Mouse (Mus musculus) stomach, postnatal 0 days (tissue): ENCODE results near the gene Hist1h2af. TPM values are rescaled to one million over a fixed set of nuclear protein-coding genes. Genes with fewer than 3 reads are reported as not detected.
"Not testable (repeated sequence)": the region's sequence is repeated elsewhere in the genome, so short reads cannot be mapped to it uniquely, and the experiment has no call there.

Experiments
- ATAC-seq: fragments of 200-750 bp; cut with Nextera tagmentation; 2 replicates; pipeline ENCODE4 v1.8.0; 2017; ENCODE audit not compliant: low FRiP score, low TSS enrichment
- DNase-seq: peaks from one replicate; pipeline ENCODE4 v3.0.0-alpha.2; 2016; ENCODE audit warnings: low spot score
- H3K27ac ChIP-seq: fragments of 300-500 bp; sonication (generic); replicated peaks from 2 replicates; pipeline ENCODE4 v1.5.1; 2014; ENCODE audit warnings: mild to moderate bottlenecking, control low read depth
- H3K27me3 ChIP-seq: fragments of 300-500 bp; sonication (generic); 2 replicates; pipeline ENCODE4 v1.6.1; 2014; ENCODE audit warnings: low read length; ENCODE audit not compliant: control insufficient read depth, insufficient read depth
- H3K36me3 ChIP-seq: fragments of 300-500 bp; sonication (generic); 2 replicates; pipeline ENCODE4 v1.6.1; 2014; ENCODE audit warnings: low read length, mixed read lengths; ENCODE audit not compliant: control insufficient read depth, insufficient read depth
- H3K4me1 ChIP-seq: fragments of 300-500 bp; sonication (generic); replicated peaks from 2 replicates; pipeline ENCODE4 v1.6.1; 2014; ENCODE audit warnings: antibody characterized with exemption; ENCODE audit not compliant: control insufficient read depth, insufficient read depth
- H3K4me2 ChIP-seq: fragments of 300-500 bp; sonication (generic); replicated peaks from 2 replicates; pipeline ENCODE4 v1.6.1; 2014; ENCODE audit warnings: low read depth, mild to moderate bottlenecking, control low read depth, moderate library complexity
- H3K4me3 ChIP-seq: fragments of 300-500 bp; sonication (generic); 2 replicates; pipeline ENCODE4 v1.5.1; 2014; ENCODE audit warnings: low read depth, low read length, control low read depth
- H3K9ac ChIP-seq: fragments of 300-500 bp; sonication (generic); 2 replicates; pipeline ENCODE4 v1.6.1; 2014; ENCODE audit warnings: mild to moderate bottlenecking, low read length, control low read depth, mixed read lengths
- H3K9me3 ChIP-seq: fragments of 300-500 bp; sonication (generic); 2 replicates; pipeline ENCODE4 v1.6.1; 2016; ENCODE audit warnings: low read length; ENCODE audit not compliant: control insufficient read depth
- CTCF ChIP-seq: IDR thresholded peaks from 2 replicates; pipeline ENCODE4 v1.5.1; 2016; ENCODE audit warnings: antibody characterized with exemption, low read depth, mild to moderate bottlenecking, moderate library complexity
- EP300 ChIP-seq: optimal IDR thresholded peaks from 2 replicates; pipeline ENCODE3; 2016; ENCODE audit warnings: antibody characterized with exemption
- WGBS: fragments of 180-500 bp; shearing (Covaris S2); extraction: QIAGEN DNeasy Blood & Tissue Kit; methylation state at CpG from one replicate; pipeline ENCODE4 v1.1.7; 2014; 5-methylcytosine and 5-hydroxymethylcytosine counted together
- polyA plus RNA-seq: library from polyadenylated mRNA; unstranded; fragments of >200 nt; fragmentation: Nextera tagmentation; extraction: Ambion mirVana; gene quantifications from 2 replicates; pipeline ENCODE4 v1.2.1, GENCODE M21; 2015

Gene Hist1h2af
- polyA plus RNA-seq, 1 experiment from 2014 or later: 8.9 TPM

GRCm38 (mm10) chr13:23572218-23573033 lies 38.7 kb downstream of the Hist1h2af start:
- no peak for DNase-seq
- no peak for TF ChIP-seq CTCF
- no peak for TF ChIP-seq EP300
- H3K4me3 ChIP-seq: peak overlapping the region; percentile 42
- H3K27ac ChIP-seq: peak overlapping the region; percentile 93
- H3K9me3 ChIP-seq: no peaks in the 10 kb centered on the region
- H3K36me3 ChIP-seq: no peaks in the 10 kb centered on the region
- no peaks in the 10 kb centered on the region for H3K27me3 ChIP-seq
- H3K9ac ChIP-seq: peak overlapping the region; percentile 32; the same call in 1 of the 2 replicates
- H3K4me2 ChIP-seq: peak overlapping the region; percentile 59
- no peak for ATAC-seq
- H3K4me1 ChIP-seq: peaks cover 3% of the 10 kb centered on the region; the same call in 1 of the 2 replicates
- WGBS: 20% methylated on average over 2 of the region's 2 CpGs

- not testable (repeated sequence) for H3K27me3 ChIP-seq, H3K4me1 ChIP-seq, ATAC-seq, DNase-seq, H3K9me3 ChIP-seq, H3K36me3 ChIP-seq
- peak overlapping the region; percentile 42 for H3K4me3 ChIP-seq
- 5% methylated on average over 18 of the region's 20 CpGs for WGBS
- H3K4me2 ChIP-seq: peak overlapping the region; percentile 59
- peak overlapping the region; percentile 83 for H3K27ac ChIP-seq
- H3K9ac ChIP-seq: peak overlapping the region; percentile 61
These were observed 39.6 kb downstream of the Hist1h2af start for GRCm38 (mm10) chr13:23573034-23573897.

- peak within 1 kb of the TSS; percentile 42 for H3K4me3 ChIP-seq
- not testable (repeated sequence) for H3K4me1 ChIP-seq, H3K36me3 ChIP-seq, H3K9me3 ChIP-seq, H3K27me3 ChIP-seq
- under 1% methylated on average over 21 of the region's 42 CpGs for WGBS
- H3K4me2 ChIP-seq: peak within 1 kb of the TSS; percentile 59
- ATAC-seq (peak; percentile 92), DNase-seq (peak; percentile 88)
- H3K9ac ChIP-seq: peak within 1 kb of the TSS; percentile 61
- TF ChIP-seq EP300: peak; percentile 95
- H3K27ac ChIP-seq: peak within 1 kb of the TSS; percentile 83
These were observed 40.3 kb downstream of the Hist1h2af start, which contains the start of the genes Hist1h2bf and Hist1h2ad for GRCm38 (mm10) chr13:23573898-23574524. TSS of gene Hist1h2bf (minus strand) at chr13:23574196. TSS of gene Hist1h2ad (plus strand) at chr13:23574381.

GRCm38 (mm10) chr13:23574546-23575170 lies 41.0 kb downstream of the Hist1h2af start:
- H3K27ac ChIP-seq: peak overlapping the region; percentile 69
- H3K4me2 ChIP-seq: peak overlapping the region; percentile 47
- not testable (repeated sequence) for H3K9me3 ChIP-seq, H3K4me1 ChIP-seq, H3K36me3 ChIP-seq, DNase-seq, H3K27me3 ChIP-seq, H3K9ac ChIP-seq
- H3K4me3 ChIP-seq: peak overlapping the region; percentile 22; the same call in 1 of the 2 replicates
- WGBS: under 1% methylated on average over 5 of the region's 39 CpGs
- ATAC-seq: peak; percentile 6

GRCm38 (mm10) chr13:23575271-23575851 lies 41.7 kb downstream of the Hist1h2af start, which contains the start of gene Hist1h3d:
TSS of gene Hist1h3d (plus strand) at chr13:23575763.
- DNase-seq (peak; percentile 51), ATAC-seq (peak; percentile 72)
- Histone ChIP-seq H3K4me3 (peak within 1 kb of the TSS; percentile 39), H3K9ac (peak within 1 kb of the TSS; percentile 58), H3K9me3 (no peaks in the 10 kb centered on the region), H3K4me2 (peak within 1 kb of the TSS; percentile 55), H3K27ac (peak within 1 kb of the TSS; percentile 76), H3K4me1 (peaks cover 3% of the 10 kb centered on the region; the same call in 1 of the 2 replicates), H3K36me3 (no peaks in the 10 kb centered on the region), H3K27me3 (no peaks in the 10 kb centered on the region)
- WGBS: under 1% methylated on average over 18 of the region's 18 CpGs
- no peak for TF ChIP-seq EP300
- no peak for TF ChIP-seq CTCF

GRCm38 (mm10) chr13:23575864-23576313 lies 42.2 kb downstream of the Hist1h2af start:
- not testable (repeated sequence) for H3K9me3 ChIP-seq, ATAC-seq, H3K27me3 ChIP-seq, DNase-seq, H3K4me1 ChIP-seq, H3K36me3 ChIP-seq
- Histone ChIP-seq H3K4me3 (peak overlapping the region; percentile 39), H3K9ac (peak overlapping the region; percentile 58), H3K27ac (peak overlapping the region; percentile 76), H3K4me2 (peak overlapping the region; percentile 55)
- 2% methylated on average over 8 of the region's 40 CpGs for WGBS
